Mouse (Mus musculus): ENCODE measurements around the gene Hsd3b4.
"Not testable (repeated sequence)": the region's sequence is repeated elsewhere in the genome, so short reads cannot be mapped to it uniquely, and the experiment has no call there.

Gene Hsd3b4

DNA sequence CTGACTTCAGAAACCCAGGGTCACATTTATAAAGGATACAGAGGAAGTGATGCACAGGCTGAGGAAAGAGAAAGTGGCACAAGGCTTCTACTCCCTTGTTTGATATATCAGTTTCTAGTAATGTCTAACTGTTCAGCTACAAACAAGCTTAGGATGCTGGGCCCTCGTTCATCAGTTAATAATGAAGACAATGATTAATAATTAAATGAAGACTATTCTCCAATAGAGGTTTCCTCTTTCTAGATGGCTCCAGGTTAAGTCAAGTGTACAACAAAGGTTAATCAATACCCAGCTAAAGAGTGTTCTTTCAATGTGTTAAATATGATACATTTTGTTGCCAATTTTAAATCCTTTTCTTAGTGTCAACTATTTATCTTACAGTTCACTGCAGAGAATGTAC lies at the start of gene Hsd3b4:
Gene Hsd3b4, minus strand, starts transcription at position 101 of the 400 bp plus-strand sequence.
- DNase-seq: not testable (repeated sequence)

DNA sequence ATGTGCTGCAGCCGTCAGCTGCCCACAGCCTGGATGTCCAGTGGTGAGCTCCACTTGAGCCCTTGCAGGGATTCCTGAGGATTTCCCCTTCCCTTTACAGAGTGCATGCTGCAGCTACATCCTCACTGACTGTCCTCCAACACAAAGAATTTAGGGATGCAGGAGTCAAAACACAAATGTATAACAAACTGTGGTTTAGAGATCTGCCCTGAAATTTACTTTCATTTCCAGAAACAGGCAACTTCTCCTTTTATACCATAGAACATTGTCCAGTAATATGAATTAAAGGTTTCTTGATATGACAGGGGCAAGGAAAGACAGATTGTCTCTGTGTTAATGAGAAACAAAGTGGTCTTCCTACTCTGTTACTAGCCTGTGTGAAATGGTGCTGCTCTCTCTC lies 40.5 kb upstream of the Hsd3b4 start:
- not testable (repeated sequence) for DNase-seq

DNA sequence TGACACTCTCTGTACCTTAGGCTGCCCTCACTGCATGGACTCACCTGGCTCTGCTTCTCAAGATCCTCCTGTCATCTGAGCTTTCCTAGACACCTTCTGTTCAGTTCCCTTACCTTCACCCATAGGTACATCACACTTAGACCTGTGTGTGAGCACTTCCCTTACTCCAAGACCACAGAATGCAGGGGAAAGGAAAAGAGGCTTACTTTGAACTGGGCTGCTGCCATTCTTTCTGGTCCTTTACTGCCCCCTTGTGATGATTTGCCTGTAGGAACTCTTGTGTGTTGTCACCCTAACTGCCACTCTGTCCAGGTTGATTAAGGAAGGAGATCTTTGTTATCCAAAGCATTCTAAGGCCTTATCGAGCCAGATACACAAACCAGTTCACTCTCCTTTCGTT lies 39.9 kb upstream of the Hsd3b4 start:
- DNase-seq: not testable (repeated sequence)

DNA sequence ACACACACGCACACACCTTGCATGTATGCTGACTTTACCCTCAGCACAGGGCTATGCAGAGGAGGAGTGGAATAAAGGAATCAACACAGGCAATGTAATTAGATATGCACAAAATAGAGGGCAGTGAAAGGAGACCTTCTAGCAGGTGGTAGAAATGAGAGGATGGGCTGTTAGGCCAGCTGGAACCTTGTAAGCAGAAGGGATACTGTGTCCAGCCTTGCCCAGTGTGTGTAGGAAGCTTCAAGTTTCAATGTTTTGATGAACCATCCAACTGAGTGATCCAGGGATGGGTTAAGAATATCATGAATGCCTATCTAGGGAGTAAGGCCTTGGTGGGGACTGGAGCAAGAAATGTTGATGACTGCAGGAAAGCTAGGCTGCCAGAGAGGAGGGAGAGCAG lies 38.2 kb upstream of the Hsd3b4 start:
- not testable (repeated sequence) for DNase-seq

DNA sequence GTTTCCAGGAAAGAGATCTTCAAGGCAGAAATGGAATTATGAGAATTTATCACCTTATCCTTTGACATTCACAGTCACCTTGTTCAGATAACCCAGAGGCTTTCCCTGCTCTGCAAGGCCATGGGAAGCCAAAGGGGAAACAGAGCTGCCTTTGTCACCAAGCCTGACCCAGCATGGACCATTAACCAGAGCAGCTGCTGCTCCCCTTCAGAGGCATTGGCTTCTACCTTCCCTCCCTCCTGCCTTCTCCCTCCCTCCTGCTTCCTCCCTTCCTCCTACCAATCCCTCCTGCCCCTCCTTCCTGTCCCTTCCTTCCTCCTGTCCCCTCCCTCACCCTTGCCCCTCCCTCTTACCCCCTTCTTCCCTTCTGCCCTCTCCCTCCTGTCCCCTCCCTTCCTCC lies 37.3 kb upstream of the Hsd3b4 start:
- not testable (repeated sequence) for DNase-seq

DNA sequence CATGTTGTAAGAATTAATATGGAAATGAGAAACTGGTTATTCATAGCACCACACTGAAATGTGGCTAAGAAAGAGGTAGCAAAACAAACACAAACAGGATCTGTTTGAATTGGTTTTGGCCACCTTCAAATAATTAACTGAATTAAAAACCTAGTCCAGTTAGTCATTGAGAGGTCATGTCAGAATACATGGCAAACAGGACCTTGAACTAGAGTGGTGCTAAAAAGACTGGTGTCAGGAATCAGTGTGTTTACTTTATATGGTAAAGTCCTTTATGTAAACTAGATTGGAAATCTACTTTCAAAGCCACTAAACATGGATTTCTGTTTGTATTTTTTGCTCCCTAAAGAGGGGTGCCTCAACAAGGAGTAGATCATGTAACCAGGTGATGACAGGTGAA lies 14.7 kb upstream of the Hsd3b4 start:
- not testable (repeated sequence) for DNase-seq

DNA sequence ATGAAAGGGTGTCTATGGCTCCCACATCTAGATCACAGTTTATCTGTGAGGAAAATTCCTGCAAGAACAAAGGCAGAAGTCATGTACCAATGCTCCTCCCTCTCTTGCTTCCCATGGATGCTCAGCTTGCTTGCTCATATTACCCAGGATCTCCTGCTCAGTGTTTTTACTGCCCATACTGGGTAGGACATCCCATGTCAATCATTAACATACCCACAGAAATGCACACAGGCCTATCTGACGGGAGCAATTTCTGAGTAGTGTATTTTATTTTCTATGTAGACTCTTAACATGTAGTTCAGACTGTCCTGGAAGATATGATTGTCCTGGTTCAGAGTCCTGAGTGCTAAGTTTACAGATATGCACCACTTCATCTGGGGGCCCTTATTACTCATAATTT lies 14.2 kb upstream of the Hsd3b4 start:
- DNase-seq: not testable (repeated sequence)

DNA sequence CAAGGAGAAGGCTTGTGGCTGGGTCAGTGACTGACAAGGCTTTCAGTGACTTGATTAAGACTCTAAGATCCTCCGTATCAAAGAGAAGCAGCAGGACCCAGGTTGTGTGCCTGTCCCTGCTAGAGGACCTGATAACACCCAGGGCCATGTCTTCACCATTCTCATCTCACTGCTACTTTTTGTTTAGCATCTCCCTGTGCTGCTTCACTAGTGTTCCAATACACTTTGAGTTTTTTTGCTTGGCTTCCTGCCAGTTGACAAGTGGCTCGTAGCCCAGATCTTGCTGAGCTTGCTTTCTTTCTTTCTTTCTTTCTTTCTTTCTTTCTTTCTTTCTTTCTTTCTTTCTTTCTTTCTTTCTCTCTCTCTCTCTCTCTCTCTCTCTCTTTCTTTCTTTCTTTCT lies 12.5 kb upstream of the Hsd3b4 start:
- DNase-seq: not testable (repeated sequence)

DNA sequence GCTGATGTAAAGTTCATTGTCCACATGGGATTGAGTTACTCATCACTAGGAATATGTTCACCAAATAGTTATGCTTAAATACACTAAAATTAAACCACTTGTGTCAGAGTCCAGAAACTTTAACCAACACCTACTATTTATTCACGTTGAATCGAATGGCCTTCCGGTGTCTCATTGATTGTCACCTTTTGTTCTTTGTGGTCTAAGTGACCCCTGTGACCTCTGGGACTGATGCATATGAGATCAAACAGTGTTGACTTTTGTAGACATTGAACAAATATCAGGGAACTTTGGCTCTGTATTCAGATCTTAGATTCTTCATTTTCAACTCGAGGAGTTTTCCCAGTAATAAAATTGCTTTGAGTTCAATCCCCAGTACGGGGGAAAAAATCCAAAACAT lies 3.1 kb downstream of the Hsd3b4 start:
- not testable (repeated sequence) for DNase-seq

DNA sequence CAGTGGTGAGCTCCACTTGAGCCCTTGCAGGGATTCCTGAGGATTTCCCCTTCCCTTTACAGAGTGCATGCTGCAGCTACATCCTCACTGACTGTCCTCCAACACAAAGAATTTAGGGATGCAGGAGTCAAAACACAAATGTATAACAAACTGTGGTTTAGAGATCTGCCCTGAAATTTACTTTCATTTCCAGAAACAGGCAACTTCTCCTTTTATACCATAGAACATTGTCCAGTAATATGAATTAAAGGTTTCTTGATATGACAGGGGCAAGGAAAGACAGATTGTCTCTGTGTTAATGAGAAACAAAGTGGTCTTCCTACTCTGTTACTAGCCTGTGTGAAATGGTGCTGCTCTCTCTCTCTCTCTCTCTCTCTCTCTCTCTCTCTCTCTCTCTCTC lies 12.9 kb downstream of the Hsd3b4 start:
- not testable (repeated sequence) for DNase-seq

DNA sequence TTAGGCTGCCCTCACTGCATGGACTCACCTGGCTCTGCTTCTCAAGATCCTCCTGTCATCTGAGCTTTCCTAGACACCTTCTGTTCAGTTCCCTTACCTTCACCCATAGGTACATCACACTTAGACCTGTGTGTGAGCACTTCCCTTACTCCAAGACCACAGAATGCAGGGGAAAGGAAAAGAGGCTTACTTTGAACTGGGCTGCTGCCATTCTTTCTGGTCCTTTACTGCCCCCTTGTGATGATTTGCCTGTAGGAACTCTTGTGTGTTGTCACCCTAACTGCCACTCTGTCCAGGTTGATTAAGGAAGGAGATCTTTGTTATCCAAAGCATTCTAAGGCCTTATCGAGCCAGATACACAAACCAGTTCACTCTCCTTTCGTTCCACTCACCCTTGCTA lies 13.6 kb downstream of the Hsd3b4 start:
- not testable (repeated sequence) for DNase-seq

DNA sequence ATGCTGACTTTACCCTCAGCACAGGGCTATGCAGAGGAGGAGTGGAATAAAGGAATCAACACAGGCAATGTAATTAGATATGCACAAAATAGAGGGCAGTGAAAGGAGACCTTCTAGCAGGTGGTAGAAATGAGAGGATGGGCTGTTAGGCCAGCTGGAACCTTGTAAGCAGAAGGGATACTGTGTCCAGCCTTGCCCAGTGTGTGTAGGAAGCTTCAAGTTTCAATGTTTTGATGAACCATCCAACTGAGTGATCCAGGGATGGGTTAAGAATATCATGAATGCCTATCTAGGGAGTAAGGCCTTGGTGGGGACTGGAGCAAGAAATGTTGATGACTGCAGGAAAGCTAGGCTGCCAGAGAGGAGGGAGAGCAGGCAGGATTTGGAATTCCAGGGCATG lies 15.3 kb downstream of the Hsd3b4 start:
- not testable (repeated sequence) for DNase-seq

DNA sequence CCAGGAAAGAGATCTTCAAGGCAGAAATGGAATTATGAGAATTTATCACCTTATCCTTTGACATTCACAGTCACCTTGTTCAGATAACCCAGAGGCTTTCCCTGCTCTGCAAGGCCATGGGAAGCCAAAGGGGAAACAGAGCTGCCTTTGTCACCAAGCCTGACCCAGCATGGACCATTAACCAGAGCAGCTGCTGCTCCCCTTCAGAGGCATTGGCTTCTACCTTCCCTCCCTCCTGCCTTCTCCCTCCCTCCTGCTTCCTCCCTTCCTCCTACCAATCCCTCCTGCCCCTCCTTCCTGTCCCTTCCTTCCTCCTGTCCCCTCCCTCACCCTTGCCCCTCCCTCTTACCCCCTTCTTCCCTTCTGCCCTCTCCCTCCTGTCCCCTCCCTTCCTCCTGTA lies 16.1 kb downstream of the Hsd3b4 start:
- DNase-seq: not testable (repeated sequence)

DNA sequence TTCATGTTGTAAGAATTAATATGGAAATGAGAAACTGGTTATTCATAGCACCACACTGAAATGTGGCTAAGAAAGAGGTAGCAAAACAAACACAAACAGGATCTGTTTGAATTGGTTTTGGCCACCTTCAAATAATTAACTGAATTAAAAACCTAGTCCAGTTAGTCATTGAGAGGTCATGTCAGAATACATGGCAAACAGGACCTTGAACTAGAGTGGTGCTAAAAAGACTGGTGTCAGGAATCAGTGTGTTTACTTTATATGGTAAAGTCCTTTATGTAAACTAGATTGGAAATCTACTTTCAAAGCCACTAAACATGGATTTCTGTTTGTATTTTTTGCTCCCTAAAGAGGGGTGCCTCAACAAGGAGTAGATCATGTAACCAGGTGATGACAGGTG lies 38.8 kb downstream of the Hsd3b4 start:
- DNase-seq: not testable (repeated sequence)

DNA sequence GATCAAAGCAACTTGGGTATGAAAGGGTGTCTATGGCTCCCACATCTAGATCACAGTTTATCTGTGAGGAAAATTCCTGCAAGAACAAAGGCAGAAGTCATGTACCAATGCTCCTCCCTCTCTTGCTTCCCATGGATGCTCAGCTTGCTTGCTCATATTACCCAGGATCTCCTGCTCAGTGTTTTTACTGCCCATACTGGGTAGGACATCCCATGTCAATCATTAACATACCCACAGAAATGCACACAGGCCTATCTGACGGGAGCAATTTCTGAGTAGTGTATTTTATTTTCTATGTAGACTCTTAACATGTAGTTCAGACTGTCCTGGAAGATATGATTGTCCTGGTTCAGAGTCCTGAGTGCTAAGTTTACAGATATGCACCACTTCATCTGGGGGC lies 39.3 kb downstream of the Hsd3b4 start:
- not testable (repeated sequence) for DNase-seq

DNA sequence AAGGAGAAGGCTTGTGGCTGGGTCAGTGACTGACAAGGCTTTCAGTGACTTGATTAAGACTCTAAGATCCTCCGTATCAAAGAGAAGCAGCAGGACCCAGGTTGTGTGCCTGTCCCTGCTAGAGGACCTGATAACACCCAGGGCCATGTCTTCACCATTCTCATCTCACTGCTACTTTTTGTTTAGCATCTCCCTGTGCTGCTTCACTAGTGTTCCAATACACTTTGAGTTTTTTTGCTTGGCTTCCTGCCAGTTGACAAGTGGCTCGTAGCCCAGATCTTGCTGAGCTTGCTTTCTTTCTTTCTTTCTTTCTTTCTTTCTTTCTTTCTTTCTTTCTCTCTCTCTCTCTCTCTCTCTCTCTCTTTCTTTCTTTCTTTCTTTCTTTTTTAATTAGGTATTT lies 41.0 kb downstream of the Hsd3b4 start:
- not testable (repeated sequence) for DNase-seq

DNA sequence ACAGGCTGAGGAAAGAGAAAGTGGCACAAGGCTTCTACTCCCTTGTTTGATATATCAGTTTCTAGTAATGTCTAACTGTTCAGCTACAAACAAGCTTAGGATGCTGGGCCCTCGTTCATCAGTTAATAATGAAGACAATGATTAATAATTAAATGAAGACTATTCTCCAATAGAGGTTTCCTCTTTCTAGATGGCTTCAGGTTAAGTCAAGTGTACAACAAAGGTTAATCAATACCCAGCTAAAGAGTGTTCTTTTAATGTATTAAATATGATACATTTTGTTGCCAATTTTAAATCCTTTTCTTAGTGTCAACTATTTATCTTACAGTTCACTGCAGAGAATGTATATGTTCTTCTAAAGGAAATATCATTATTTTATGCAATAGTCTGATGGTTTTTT lies 53.3 kb downstream of the Hsd3b4 start, which contains the start of gene Gm4450:
Gene Gm4450, minus strand, starts transcription at position 101 of the 400 bp plus-strand sequence.
- DNase-seq: not testable (repeated sequence)

DNA sequence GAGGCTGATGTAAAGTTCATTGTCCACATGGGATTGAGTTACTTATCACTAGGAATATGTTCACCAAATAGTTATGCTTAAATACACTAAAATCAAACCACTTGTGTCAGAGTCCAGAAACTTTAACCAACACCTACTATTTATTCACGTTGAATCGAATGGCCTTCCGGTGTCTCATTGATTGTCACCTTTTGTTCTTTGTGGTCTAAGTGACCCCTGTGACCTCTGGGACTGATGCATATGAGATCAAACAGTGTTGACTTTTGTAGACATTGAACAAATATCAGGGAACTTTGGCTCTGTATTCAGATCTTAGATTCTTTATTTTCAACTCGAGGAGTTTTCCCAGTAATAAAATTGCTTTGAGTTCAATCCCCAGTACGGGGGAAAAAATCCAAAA lies 56.5 kb downstream of the Hsd3b4 start:
- DNase-seq: not testable (repeated sequence)
